Mouse (Mus musculus): Measurements from ENCODE around the gene Hmgn2.

GRCm38 (mm10) chr4:133971741-133972140, 3.3 kb upstream of the Hmgn2 start:
- TF ChIP-seq ZC3H11A (IDR thresholded peaks at IDR 0.05; ENCODE audit: borderline replicate concordance, low read depth, low read length) (no peak), ZNF384 (IDR thresholded peaks at IDR 0.05; ENCODE audit: low read depth, low read length) (no peak)
